In genomic region chr10:126980221-126980932, GRCm38 (mm10) we compare ENCODE assay signal across 7 mouse cellular contexts. TPM values are rescaled to one million over a fixed set of nuclear protein-coding genes. Genes with fewer than 3 reads are reported as not detected.
DNase-seq lines count a peak whose midpoint lies in the region; ATAC-seq and TF ChIP-seq lines count a peak whose summit lies in the region.

No protein-coding gene starts in this region.

- under 1% methylated on average over 16 of the region's 16 CpGs for WGBS in forebrain, embryonic 11.5 days
- 1% methylated on average over 16 of the region's 16 CpGs for WGBS in hindbrain, embryonic 10.5 days
- 4% methylated on average over 16 of the region's 16 CpGs for WGBS in stomach, postnatal 0 days

- peak overlapping the region; percentile 95 for H3K9ac ChIP-seq in forebrain, embryonic 11.5 days (ENCODE audit: low read length)
- H3K9ac ChIP-seq in stomach, postnatal 0 days (ENCODE audit: low read length) = peak overlapping the region; percentile 99

- no peak for TF ChIP-seq CTCF in stomach, postnatal 0 days (IDR thresholded peaks at IDR 0.05; ENCODE audit: low read depth)

- H3K36me3 ChIP-seq in forebrain, embryonic 11.5 days (ENCODE audit: control insufficient read depth, insufficient read depth, low read length) = no peaks in the 10 kb centered on the region
- H3K36me3 ChIP-seq in hindbrain, embryonic 10.5 days = peaks cover 5% of the 10 kb centered on the region; the same call in 1 of the 2 replicates
- peaks cover 4% of the 10 kb centered on the region; the same call in 1 of the 2 replicates for H3K36me3 ChIP-seq in stomach, postnatal 0 days (ENCODE audit: control insufficient read depth, insufficient read depth, low read length)

- H3K27ac ChIP-seq in forebrain, embryonic 11.5 days (ENCODE audit: low read depth, low read length) = peak overlapping the region; percentile 99
- H3K27ac ChIP-seq in hindbrain, embryonic 10.5 days = peak overlapping the region; percentile 99
- peak overlapping the region; percentile 100 for H3K27ac ChIP-seq in stomach, postnatal 0 days (replicated peaks)

- H3K4me1 ChIP-seq in forebrain, embryonic 11.5 days (replicated peaks; ENCODE audit: control insufficient read depth, insufficient read depth, low read length) = peaks cover 39% of the 10 kb centered on the region
- H3K4me1 ChIP-seq in hindbrain, embryonic 10.5 days (replicated peaks) = peaks cover 79% of the 10 kb centered on the region
- H3K4me1 ChIP-seq in stomach, postnatal 0 days (replicated peaks; ENCODE audit: control insufficient read depth, insufficient read depth) = peaks cover 20% of the 10 kb centered on the region

- ATAC-seq in forebrain, embryonic 11.5 days (replicated peaks; ENCODE audit: low FRiP score) = peak; percentile 7
- no peak for ATAC-seq in stomach, postnatal 0 days (ENCODE audit: low FRiP score, low TSS enrichment)

- H3K27me3 ChIP-seq in forebrain, embryonic 11.5 days (ENCODE audit: control insufficient read depth, insufficient read depth, low read length) = no peaks in the 10 kb centered on the region
- peaks cover 10% of the 10 kb centered on the region for H3K27me3 ChIP-seq in hindbrain, embryonic 10.5 days (ENCODE audit: insufficient read depth, poor library complexity, severe bottlenecking)
- H3K27me3 ChIP-seq in stomach, postnatal 0 days (ENCODE audit: control insufficient read depth, insufficient read depth, low read length) = no peaks in the 10 kb centered on the region

- H3K4me2 ChIP-seq in forebrain, embryonic 11.5 days (ENCODE audit: low read depth, low read length, severe bottlenecking) = peak overlapping the region; percentile 83
- peak overlapping the region; percentile 83 for H3K4me2 ChIP-seq in stomach, postnatal 0 days (replicated peaks; ENCODE audit: low read depth)

- no peak for TF ChIP-seq EP300 in stomach, postnatal 0 days (optimal IDR thresholded peaks at IDR 0.05)

- peak overlapping the region; percentile 100 for H3K4me3 ChIP-seq in forebrain, embryonic 11.5 days (ENCODE audit: low read depth, low read length)
- peak overlapping the region; percentile 99 for H3K4me3 ChIP-seq in hindbrain, embryonic 10.5 days
- H3K4me3 ChIP-seq in stomach, postnatal 0 days (ENCODE audit: low read depth, low read length) = peak overlapping the region; percentile 97

- no peaks in the 10 kb centered on the region for H3K9me3 ChIP-seq in forebrain, embryonic 11.5 days (ENCODE audit: control insufficient read depth, low read length)
- no peaks in the 10 kb centered on the region for H3K9me3 ChIP-seq in hindbrain, embryonic 10.5 days
- no peaks in the 10 kb centered on the region for H3K9me3 ChIP-seq in stomach, postnatal 0 days (ENCODE audit: control insufficient read depth, low read length)

- DNase-seq in ES-CJ7 (ENCODE audit: low read depth, low spot score) = peak; percentile 64
- DNase-seq in adrenal gland, postnatal 14 days = peak; percentile 64
- DNase-seq in forebrain, embryonic 11.5 days (ENCODE audit: low spot score) = peak; percentile 73
- DNase-seq in hindbrain, embryonic 10.5 days (ENCODE audit: low spot score) = peak; percentile 61
- peak; percentile 61 for DNase-seq in layer of hippocampus, adult 9-11 months
- peak; percentile 62 for DNase-seq in lung, postnatal 10 days
- no peak for DNase-seq in stomach, postnatal 0 days (ENCODE audit: low spot score)

RNA-seq across cellular contexts. Expression of gene Ctdsp2, which starts 1.9 kb away (rescaled TPM):
- total RNA-seq in adrenal gland, postnatal 14 days (2021) = 115 and 144 TPM in 2 replicates
- polyA plus RNA-seq in forebrain, embryonic 11.5 days (2014; fragmentation: Nextera tagmentation; extraction: Ambion mirVana) = 58.8 and 63.2 TPM in 2 replicates
- polyA plus RNA-seq in hindbrain, embryonic 10.5 days (2016; fragmentation: Nextera tagmentation; extraction: Ambion mirVana) = 33.5 and 36.5 TPM in 2 replicates
- polyA plus RNA-seq in stomach, postnatal 0 days (2015; fragmentation: Nextera tagmentation; extraction: Ambion mirVana) = 29.1 and 33.0 TPM in 2 replicates

RNA-seq across cellular contexts. Expression of gene Avil, which starts 20.1 kb away (rescaled TPM):
- total RNA-seq in adrenal gland, postnatal 14 days (2021) = 0.74 and 2.5 TPM in 2 replicates
- polyA plus RNA-seq in forebrain, embryonic 11.5 days (2014; fragmentation: Nextera tagmentation; extraction: Ambion mirVana) = 0.08 and 0.32 TPM in 2 replicates
- 0.63 and 1.6 TPM in 2 replicates for polyA plus RNA-seq in hindbrain, embryonic 10.5 days (2016; fragmentation: Nextera tagmentation; extraction: Ambion mirVana)
- polyA plus RNA-seq in stomach, postnatal 0 days (2015; fragmentation: Nextera tagmentation; extraction: Ambion mirVana) = 10.7 and 12.3 TPM in 2 replicates

RNA-seq across cellular contexts. Expression of gene Tsfm, which starts 50.3 kb away (rescaled TPM):
- 57.6 and 58.7 TPM in 2 replicates for total RNA-seq in adrenal gland, postnatal 14 days (2021)
- polyA plus RNA-seq in forebrain, embryonic 11.5 days (2014; fragmentation: Nextera tagmentation; extraction: Ambion mirVana) = 91.2 and 93.8 TPM in 2 replicates
- polyA plus RNA-seq in hindbrain, embryonic 10.5 days (2016; fragmentation: Nextera tagmentation; extraction: Ambion mirVana) = 91.4 and 97.4 TPM in 2 replicates
- polyA plus RNA-seq in stomach, postnatal 0 days (2015; fragmentation: Nextera tagmentation; extraction: Ambion mirVana) = 58.9 and 61.3 TPM in 2 replicates
